Mouse (Mus musculus) bone marrow, adult 2 months (tissue): ENCODE results near the gene Ibsp. TPM values are rescaled to one million over a fixed set of nuclear protein-coding genes. Genes with fewer than 3 reads are reported as not detected.
A peak's percentile ranks its signal among the peaks of the same experiment; 100 is the strongest.

Experiments
- H3K27ac ChIP-seq: fragments of 200-500 bp; 2 replicates; pipeline ENCODE4 v1.5.1; 2012; ENCODE audit warnings: low read depth, mild to moderate bottlenecking, control low read depth, inconsistent platforms, low read length; ENCODE audit not compliant: control insufficient read depth, poor library complexity, insufficient read depth
- H3K4me1 ChIP-seq: fragments of 200-500 bp; 2 replicates; pipeline ENCODE4 v1.6.1; 2011; ENCODE audit warnings: low read length; ENCODE audit not compliant: control insufficient read depth, insufficient read depth
- H3K4me3 ChIP-seq: fragments of 200-500 bp; replicated peaks from 2 replicates; pipeline ENCODE3; 2011; ENCODE audit warnings: mild to moderate bottlenecking, low read depth, low read length, control low read depth; ENCODE audit not compliant: control insufficient read depth
- CTCF ChIP-seq: fragments of 200-500 bp; IDR thresholded peaks from 2 replicates; pipeline ENCODE4 v1.5.1; 2011; ENCODE audit warnings: low read length, control low read depth; ENCODE audit not compliant: control insufficient read depth, insufficient read depth
- POLR2A ChIP-seq: fragments of 200-500 bp; IDR thresholded peaks from 2 replicates; pipeline ENCODE4 v1.6.1; 2011; ENCODE audit warnings: low read depth, mild to moderate bottlenecking, control low read depth, low read length, borderline replicate concordance; ENCODE audit not compliant: control insufficient read depth
- WGBS: fragments of 180-500 bp; shearing (Covaris S2); methylation state at CpG from one replicate; pipeline ENCODE4 v1.1.7; 2018; 5-methylcytosine and 5-hydroxymethylcytosine counted together
- polyA plus RNA-seq: library from polyadenylated mRNA; stranded (reverse); fragments of >200 nt; gene quantifications from 2 replicates; pipeline ENCODE4 v1.2.4, GENCODE M21; 2011; ENCODE audit warnings: low replicate concordance; ENCODE audit not compliant: missing spikeins, insufficient read depth, insufficient read length

Gene Ibsp
- polyA plus RNA-seq, 1 experiment = 88.6 TPM

DNA sequence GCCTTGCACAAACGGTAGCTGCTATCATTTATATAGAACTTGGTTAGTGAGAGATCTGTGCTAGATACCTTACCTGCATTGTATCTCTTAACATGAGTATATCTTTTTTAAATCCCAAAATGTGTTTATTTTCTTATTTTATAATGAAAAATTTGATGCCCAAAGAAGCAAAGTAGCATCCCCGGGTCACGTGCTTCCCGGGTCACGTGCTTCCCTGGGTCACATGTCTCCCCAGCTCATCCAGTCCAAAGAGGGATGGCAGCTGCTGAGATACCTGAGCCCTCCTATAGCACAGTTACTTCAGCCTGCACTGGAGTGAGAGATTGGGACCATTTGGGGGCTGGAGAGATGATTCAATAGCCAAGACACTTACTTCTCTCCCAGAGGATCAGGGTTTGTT is 37.0 kb downstream of the Ibsp start:
- no peaks in the 10 kb centered on the region for H3K4me1 ChIP-seq
- H3K4me3 ChIP-seq = no peak overlapping the region
- no peak overlapping the region for H3K27ac ChIP-seq
- TF ChIP-seq CTCF (no peak), POLR2A (no peak)
- 75% methylated on average over 5 of the region's 5 CpGs for WGBS

DNA sequence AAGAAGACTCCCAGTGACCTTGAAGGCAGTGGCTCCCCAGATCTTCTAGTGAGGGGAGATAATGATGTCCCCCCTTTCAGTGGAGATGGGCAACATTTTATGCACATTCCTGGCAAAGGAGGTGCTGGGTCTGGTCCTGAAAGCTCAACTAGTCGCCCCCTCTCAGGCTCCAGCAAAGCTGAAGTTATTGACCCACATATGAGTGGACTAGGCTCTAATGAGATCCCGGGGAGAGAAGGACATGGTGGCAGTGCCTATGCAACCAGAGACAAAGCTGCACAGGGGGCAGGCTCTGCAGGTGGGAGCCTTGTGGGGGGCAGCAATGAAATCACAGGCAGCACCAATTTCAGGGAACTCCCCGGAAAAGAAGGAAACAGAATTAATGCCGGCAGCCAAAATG is 38.5 kb downstream of the Ibsp start:
- Histone ChIP-seq H3K4me1 (no peaks in the 10 kb centered on the region), H3K4me3 (no peak overlapping the region), H3K27ac (no peak overlapping the region)
- whole genome bisulfite sequencing = 78% methylated on average over 4 of the region's 4 CpGs
- no peak for TF ChIP-seq CTCF
- TF ChIP-seq POLR2A = no peak

GRCm38 (mm10) chr5:104339009-104339408 is 40.0 kb downstream of the Ibsp start:
- H3K27ac ChIP-seq = no peak overlapping the region
- no peaks in the 10 kb centered on the region for H3K4me1 ChIP-seq
- H3K4me3 ChIP-seq = no peak overlapping the region
- TF ChIP-seq CTCF = no peak
- TF ChIP-seq POLR2A = no peak
- WGBS = 71% methylated on average over 5 of the region's 5 CpGs

DNA sequence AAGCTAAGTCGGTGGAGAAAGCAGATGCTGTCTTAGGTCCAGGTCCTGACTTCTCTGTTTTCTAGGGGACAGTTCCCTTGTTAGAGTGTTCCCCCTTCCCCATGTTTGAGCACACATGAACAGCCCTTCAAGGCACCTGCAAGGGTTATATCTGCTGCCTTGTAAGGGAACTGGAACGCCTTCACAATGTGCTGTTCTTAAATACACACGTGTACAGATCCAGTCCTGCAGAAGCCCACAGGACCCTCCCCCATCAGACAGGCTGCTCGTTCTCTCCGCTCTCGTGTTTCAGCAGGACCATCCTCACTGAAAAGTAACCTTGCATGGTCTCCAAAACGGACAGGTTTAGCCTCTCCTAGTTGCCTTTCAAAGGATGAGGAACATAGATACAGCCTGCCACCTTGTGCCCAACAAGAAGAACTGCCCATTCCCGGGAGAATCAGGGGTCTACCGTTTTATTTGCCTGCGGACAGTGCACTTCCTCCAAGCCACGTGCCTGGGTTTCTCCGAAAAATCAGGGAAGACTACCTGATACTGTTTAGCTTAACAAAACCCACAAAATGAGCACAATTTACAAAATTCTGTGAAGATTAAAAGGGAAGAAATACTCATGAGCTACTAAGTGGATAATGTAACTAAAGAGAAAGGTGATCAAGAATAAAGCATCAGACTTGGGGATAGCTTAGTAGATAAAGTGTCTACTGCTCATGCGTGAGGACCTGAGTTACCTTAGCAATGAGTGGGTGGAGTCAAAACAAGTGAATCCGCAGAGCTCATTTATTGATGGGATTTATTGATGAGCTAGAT is 40.9 kb downstream of the Ibsp start:
- H3K4me1 ChIP-seq = no peaks in the 10 kb centered on the region; the same call in 1 of the 2 replicates
- TF ChIP-seq CTCF = no peak
- no peak for TF ChIP-seq POLR2A
- WGBS = 21% methylated on average over 14 of the region's 14 CpGs
- H3K27ac ChIP-seq = no peak overlapping the region
- H3K4me3 ChIP-seq = no peak overlapping the region

DNA sequence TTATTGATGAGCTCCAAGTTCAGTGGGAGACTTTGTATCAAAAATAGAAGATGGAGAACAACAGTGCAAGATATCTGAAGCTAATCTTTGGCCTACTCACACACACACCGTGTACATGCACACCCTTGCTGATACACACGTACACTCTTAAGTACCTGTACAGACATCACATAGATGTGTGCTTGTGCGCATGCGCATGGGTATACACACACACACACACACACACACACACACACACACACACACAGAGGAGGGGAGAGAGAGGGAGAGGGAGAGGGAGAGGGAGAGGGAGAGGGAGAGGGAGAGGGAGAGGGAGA is 41.5 kb downstream of the Ibsp start:
- Histone ChIP-seq H3K27ac (no peak overlapping the region), H3K4me1 (no peaks in the 10 kb centered on the region; the same call in 1 of the 2 replicates), H3K4me3 (no peak overlapping the region)
- TF ChIP-seq POLR2A (no peak), CTCF (no peak)
- WGBS = 83% methylated on average over 3 of the region's 4 CpGs

DNA sequence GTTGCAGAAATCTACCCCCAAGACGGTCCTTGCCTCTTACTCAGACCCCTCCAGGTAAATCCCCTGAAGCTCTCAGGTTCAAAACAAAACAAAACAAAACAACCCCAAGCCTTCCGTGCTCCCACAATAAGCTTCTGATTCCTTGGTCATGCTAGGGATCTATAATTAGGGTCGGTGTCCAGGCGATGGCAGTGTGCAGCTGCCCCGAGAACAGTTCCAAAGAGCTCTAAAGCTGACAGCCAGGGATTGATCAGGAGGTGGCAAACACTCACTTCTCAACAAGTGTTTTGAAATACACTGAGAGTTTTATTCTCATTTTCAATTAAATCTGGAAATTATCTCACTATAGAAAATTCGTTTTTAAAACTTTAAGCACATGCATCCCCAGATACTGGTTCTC is 43.9 kb downstream of the Ibsp start:
- no peak overlapping the region for H3K4me3 ChIP-seq
- H3K4me1 ChIP-seq = no peaks in the 10 kb centered on the region; the same call in 1 of the 2 replicates
- WGBS = 43% methylated on average over 6 of the region's 6 CpGs
- H3K27ac ChIP-seq = no peak overlapping the region
- TF ChIP-seq POLR2A = no peak
- no peak for TF ChIP-seq CTCF

GRCm38 (mm10) chr5:104344526-104345240 is 45.7 kb downstream of the Ibsp start:
- 74% methylated on average over 9 of the region's 9 CpGs for WGBS
- no peak overlapping the region for H3K27ac ChIP-seq
- no peak overlapping the region for H3K4me3 ChIP-seq
- no peaks in the 10 kb centered on the region; the same call in 1 of the 2 replicates for H3K4me1 ChIP-seq
- no peak for TF ChIP-seq POLR2A
- TF ChIP-seq CTCF = peak; percentile 33; the same call in 1 of the 2 replicates

DNA sequence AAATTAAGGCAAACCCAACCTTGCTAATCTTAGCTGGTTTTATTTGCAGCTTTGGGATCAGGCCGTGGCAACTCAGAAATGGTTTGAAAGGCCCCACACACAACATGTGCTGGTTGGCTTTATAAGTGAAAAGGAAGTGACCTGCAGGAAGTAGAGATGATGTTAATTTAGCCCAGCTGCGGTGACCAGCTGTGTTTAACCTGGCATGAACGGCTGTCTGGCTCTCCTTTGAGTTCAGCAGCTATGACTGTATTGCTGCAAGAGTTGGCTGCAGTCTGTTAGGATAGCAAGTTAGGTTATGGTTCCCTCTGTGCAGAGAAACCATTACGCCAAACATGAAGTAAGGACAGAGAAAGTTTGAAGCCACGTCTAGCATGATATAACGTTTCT is 46.3 kb downstream of the Ibsp start:
- TF ChIP-seq CTCF (no peak), POLR2A (no peak)
- Histone ChIP-seq H3K4me1 (no peaks in the 10 kb centered on the region; the same call in 1 of the 2 replicates), H3K4me3 (no peak overlapping the region), H3K27ac (no peak overlapping the region)
- WGBS = 31% methylated on average over 6 of the region's 6 CpGs

DNA sequence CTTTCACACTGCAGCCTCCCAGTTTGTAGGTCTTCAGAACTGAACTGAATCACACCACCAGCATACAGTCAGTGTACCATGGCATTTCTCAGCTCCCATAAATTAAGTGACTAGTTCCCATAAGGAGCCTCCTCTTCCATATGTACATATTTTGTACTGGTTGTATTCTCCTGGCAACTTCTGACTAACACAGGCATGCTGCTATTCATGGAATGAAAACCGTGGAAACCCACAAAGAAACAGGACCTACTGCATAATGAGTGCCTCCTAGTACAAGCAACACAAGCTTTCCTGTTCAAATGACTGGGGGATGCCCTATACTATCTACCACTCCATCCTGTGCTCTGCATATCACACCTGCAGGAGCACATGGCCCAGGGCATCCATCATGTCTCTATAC is 52.1 kb downstream of the Ibsp start:
- no peak overlapping the region for H3K4me3 ChIP-seq
- no peaks in the 10 kb centered on the region; the same call in 1 of the 2 replicates for H3K4me1 ChIP-seq
- TF ChIP-seq POLR2A (no peak), CTCF (no peak)
- H3K27ac ChIP-seq = no peak overlapping the region
- WGBS = 79% methylated on average over 1 of the region's 1 CpGs
